Mouse (Mus musculus) intestine, embryonic 15.5 days (tissue): Measurements from ENCODE around the gene Cyp2w1. TPM values are rescaled to one million over a fixed set of nuclear protein-coding genes. Genes with fewer than 3 reads are reported as not detected.
A peak's percentile ranks its signal among the peaks of the same experiment; 100 is the strongest.

Experiments
- ATAC-seq: fragments of 200-750 bp; cut with Nextera tagmentation; 2 replicates; pipeline ENCODE4 v1.8.0; 2017; ENCODE audit warnings: moderate TSS enrichment, moderate library complexity
- H3K27ac ChIP-seq: fragments of 300-500 bp; sonication (generic); 2 replicates; pipeline ENCODE4 v1.5.1; 2015; ENCODE audit warnings: mild to moderate bottlenecking, inconsistent platforms
- H3K27me3 ChIP-seq: fragments of 300-500 bp; sonication (generic); replicated peaks from 2 replicates; pipeline ENCODE4 v1.6.1; 2015; ENCODE audit warnings: inconsistent platforms
- H3K36me3 ChIP-seq: fragments of 300-500 bp; sonication (generic); 2 replicates; pipeline ENCODE4 v1.6.1; 2015; ENCODE audit warnings: inconsistent platforms
- H3K4me1 ChIP-seq: fragments of 300-500 bp; sonication (generic); replicated peaks from 2 replicates; pipeline ENCODE4 v1.6.1; 2015; ENCODE audit warnings: inconsistent platforms
- H3K4me2 ChIP-seq: fragments of 300-500 bp; sonication (generic); replicated peaks from 2 replicates; pipeline ENCODE4 v1.6.1; 2015; ENCODE audit warnings: mild to moderate bottlenecking, inconsistent platforms
- H3K4me3 ChIP-seq: fragments of 300-500 bp; sonication (generic); replicated peaks from 2 replicates; pipeline ENCODE4 v1.5.1; 2015; ENCODE audit warnings: inconsistent platforms
- H3K9ac ChIP-seq: fragments of 300-500 bp; sonication (generic); 2 replicates; pipeline ENCODE4 v1.6.1; 2015; ENCODE audit warnings: inconsistent platforms
- H3K9me3 ChIP-seq: fragments of 300-500 bp; sonication (generic); 2 replicates; pipeline ENCODE4 v1.6.1; 2016; ENCODE audit warnings: inconsistent platforms
- WGBS: fragments of 180-500 bp; shearing (Covaris S2); methylation state at CpG from one replicate; pipeline ENCODE4 v1.1.7; 2015; 5-methylcytosine and 5-hydroxymethylcytosine counted together
- polyA plus RNA-seq: library from polyadenylated mRNA; unstranded; fragments of >200 nt; fragmentation: Nextera tagmentation; extraction: Ambion mirVana; gene quantifications from 2 replicates; pipeline ENCODE4 v1.2.1, GENCODE M21; 2015

Gene Cyp2w1
- polyA plus RNA-seq, 1 experiment from 2014 or later: 23.5 TPM

DNA sequence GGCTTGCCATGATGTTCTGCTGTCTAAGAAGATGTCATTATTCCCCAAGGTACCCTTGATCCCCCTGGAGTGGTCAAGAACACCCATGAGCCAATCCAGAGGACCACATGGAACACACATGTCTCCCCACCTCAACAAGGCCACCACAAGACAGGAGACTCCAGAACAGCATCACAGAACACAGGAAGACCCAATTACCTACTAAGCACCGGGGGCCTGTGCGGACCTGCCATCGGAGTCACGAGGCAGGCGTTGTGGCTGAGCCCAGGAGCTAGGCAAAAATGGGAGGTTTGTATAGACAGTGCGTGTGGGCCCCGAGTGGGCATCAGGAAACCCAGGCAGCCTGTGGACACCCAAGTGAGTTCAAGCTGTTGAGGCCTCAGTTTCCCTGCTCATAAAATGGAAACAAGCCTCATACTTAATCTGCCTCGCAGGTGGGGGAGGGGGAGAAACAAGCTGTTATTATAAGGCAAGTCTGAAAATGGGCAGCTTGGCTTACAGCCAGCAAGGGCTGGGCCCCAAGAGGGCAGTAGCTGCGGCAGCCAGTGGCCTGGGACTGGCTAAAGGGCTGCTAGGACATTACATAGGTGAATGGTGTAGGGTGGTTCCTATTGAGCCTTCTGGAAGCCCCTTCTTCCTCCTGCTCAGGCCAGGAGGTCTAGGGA is 29.0 kb upstream of the Cyp2w1 start:
- no peaks in the 10 kb centered on the region for H3K9me3 ChIP-seq
- peaks cover 23% of the 10 kb centered on the region for H3K27me3 ChIP-seq
- no peaks in the 10 kb centered on the region for H3K36me3 ChIP-seq
- no peak overlapping the region for H3K27ac ChIP-seq
- H3K4me3 ChIP-seq: peak overlapping the region; percentile 70
- WGBS: 76% methylated on average over 9 of the region's 9 CpGs
- H3K4me1 ChIP-seq: peaks cover 16% of the 10 kb centered on the region
- H3K4me2 ChIP-seq: peak overlapping the region; percentile 94
- peak overlapping the region; percentile 82 for H3K9ac ChIP-seq
- no peak for ATAC-seq

GRCm38 (mm10) chr5:139324045-139324491 is 28.3 kb upstream of the Cyp2w1 start:
- peaks cover 16% of the 10 kb centered on the region for H3K4me1 ChIP-seq
- H3K27ac ChIP-seq: no peak overlapping the region
- no peaks in the 10 kb centered on the region for H3K9me3 ChIP-seq
- WGBS: 50% methylated on average over 5 of the region's 5 CpGs
- H3K36me3 ChIP-seq: no peaks in the 10 kb centered on the region
- peak overlapping the region; percentile 70 for H3K4me3 ChIP-seq
- peak overlapping the region; percentile 82 for H3K9ac ChIP-seq
- peaks cover 23% of the 10 kb centered on the region for H3K27me3 ChIP-seq
- peak overlapping the region; percentile 94 for H3K4me2 ChIP-seq
- ATAC-seq: peak; percentile 37

- peaks cover 16% of the 10 kb centered on the region for H3K4me1 ChIP-seq
- H3K27ac ChIP-seq: peak overlapping the region; percentile 13; the same call in 1 of the 2 replicates
- peak overlapping the region; percentile 94 for H3K4me2 ChIP-seq
- peak overlapping the region; percentile 70 for H3K4me3 ChIP-seq
- WGBS: 1% methylated on average over 61 of the region's 62 CpGs
- peaks cover 23% of the 10 kb centered on the region for H3K27me3 ChIP-seq
- H3K9ac ChIP-seq: peak overlapping the region; percentile 82
- ATAC-seq: peak; percentile 72
- no peaks in the 10 kb centered on the region for H3K36me3 ChIP-seq
- H3K9me3 ChIP-seq: no peaks in the 10 kb centered on the region
Measured at GRCm38 (mm10) chr5:139324691-139325394, 27.6 kb upstream of the Cyp2w1 start.

DNA sequence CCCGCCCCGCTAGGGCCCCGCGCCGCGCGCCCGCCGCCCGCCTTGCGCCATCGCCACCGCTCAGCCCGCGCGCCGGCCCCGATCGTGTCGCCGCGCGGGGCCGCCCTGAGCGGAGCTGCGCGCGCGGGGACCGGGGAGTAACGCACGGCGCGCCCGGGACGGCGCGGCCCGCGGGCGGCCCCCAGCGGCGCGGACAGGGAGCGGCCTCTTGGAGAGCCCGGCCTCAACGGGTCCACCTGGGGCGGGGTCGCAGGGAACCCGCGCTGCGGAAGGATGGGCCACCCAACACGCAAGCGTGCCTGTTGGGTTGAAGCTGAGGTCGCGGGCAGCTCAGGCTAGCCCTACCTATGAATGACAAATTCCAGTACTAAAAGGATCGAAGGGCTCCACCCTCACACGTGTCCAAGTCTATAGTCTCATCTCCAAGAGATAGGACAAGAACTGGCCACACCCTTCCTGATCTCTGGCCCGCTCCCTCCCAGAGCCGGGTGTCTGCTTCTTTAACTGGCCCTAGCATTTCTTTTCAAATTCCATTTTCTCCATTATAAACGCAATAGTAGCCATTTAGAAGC is 26.9 kb upstream of the Cyp2w1 start, which contains the start of gene Adap1:
Adap1 (minus strand) TSS at position 228 of the 572 bp plus-strand sequence.
- Histone ChIP-seq H3K9me3 (no peaks in the 10 kb centered on the region), H3K36me3 (no peaks in the 10 kb centered on the region), H3K27ac (peak within 1 kb of the TSS; percentile 13; the same call in 1 of the 2 replicates), H3K4me2 (peak within 1 kb of the TSS; percentile 94), H3K4me3 (peak within 1 kb of the TSS; percentile 70), H3K27me3 (peaks cover 23% of the 10 kb centered on the region), H3K9ac (peak within 1 kb of the TSS; percentile 82), H3K4me1 (peaks cover 16% of the 10 kb centered on the region)
- 2% methylated on average over 61 of the region's 61 CpGs for WGBS
- peak; percentile 91 for ATAC-seq

- H3K36me3 ChIP-seq: no peaks in the 10 kb centered on the region
- peak overlapping the region; percentile 94; the same call in 1 of the 2 replicates for H3K4me2 ChIP-seq
- no peak for ATAC-seq
- 69% methylated on average over 13 of the region's 13 CpGs for WGBS
- no peak overlapping the region for H3K4me3 ChIP-seq
- H3K9me3 ChIP-seq: no peaks in the 10 kb centered on the region
- peaks cover 19% of the 10 kb centered on the region for H3K4me1 ChIP-seq
- H3K9ac ChIP-seq: no peak overlapping the region
- H3K27me3 ChIP-seq: peaks cover 23% of the 10 kb centered on the region
- H3K27ac ChIP-seq: no peak overlapping the region
Measured at GRCm38 (mm10) chr5:139326111-139326696, 26.2 kb upstream of the Cyp2w1 start.

GRCm38 (mm10) chr5:139326986-139327633 is 25.3 kb upstream of the Cyp2w1 start:
- Histone ChIP-seq H3K4me3 (no peak overlapping the region), H3K27me3 (peaks cover 23% of the 10 kb centered on the region), H3K4me1 (peaks cover 21% of the 10 kb centered on the region), H3K9me3 (no peaks in the 10 kb centered on the region), H3K27ac (no peak overlapping the region), H3K9ac (no peak overlapping the region), H3K4me2 (no peak overlapping the region), H3K36me3 (no peaks in the 10 kb centered on the region)
- no peak for ATAC-seq
- 74% methylated on average over 7 of the region's 7 CpGs for WGBS

- Histone ChIP-seq H3K9me3 (no peaks in the 10 kb centered on the region), H3K4me3 (no peak overlapping the region), H3K27ac (no peak overlapping the region), H3K4me2 (no peak overlapping the region), H3K4me1 (peaks cover 21% of the 10 kb centered on the region), H3K27me3 (peaks cover 23% of the 10 kb centered on the region), H3K36me3 (no peaks in the 10 kb centered on the region), H3K9ac (no peak overlapping the region)
- no peak for ATAC-seq
- 76% methylated on average over 7 of the region's 7 CpGs for WGBS
Measured at GRCm38 (mm10) chr5:139327634-139328020, 24.8 kb upstream of the Cyp2w1 start.

DNA sequence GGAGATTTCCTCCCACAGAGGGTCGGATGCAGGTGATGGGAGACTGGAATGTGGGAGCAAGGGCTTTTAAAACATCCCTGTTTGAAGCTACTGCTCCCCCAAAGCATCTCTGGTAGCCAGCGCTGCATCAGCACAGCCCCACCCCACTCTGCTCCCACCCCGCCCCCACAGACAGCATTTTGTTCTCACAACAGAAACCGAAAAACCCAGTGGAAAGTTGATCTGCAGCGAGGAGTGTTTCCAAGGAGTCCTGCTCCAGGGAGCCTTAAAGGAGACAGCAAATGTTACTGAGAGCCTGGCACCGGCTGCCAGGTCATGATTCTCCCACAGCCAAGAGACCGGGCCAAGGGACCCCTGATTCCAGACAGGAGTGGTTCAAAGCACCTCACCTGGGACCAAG is 21.7 kb upstream of the Cyp2w1 start:
- 67% methylated on average over 7 of the region's 7 CpGs for WGBS
- ATAC-seq: no peak
- H3K4me2 ChIP-seq: no peak overlapping the region

DNA sequence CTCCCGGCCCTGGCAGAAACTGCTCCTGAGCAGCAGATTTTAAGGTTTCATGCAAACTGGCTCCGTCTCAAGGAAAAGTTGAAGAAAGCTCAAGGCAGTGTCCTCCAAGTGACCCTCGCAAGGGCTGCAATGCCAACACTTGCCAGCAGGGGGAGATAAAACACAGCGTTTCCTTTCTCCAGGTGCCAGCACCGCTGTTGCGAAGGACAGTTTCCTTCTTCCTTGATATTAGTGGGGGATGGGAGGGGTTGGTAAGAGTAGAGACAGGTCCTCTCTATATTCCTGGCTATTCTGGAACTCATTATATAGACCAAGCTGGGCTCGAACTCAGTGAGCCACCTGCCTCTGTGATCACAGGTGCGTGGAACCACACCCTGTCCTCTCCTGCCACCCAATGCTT is 20.7 kb upstream of the Cyp2w1 start:
- WGBS: 16% methylated on average over 8 of the region's 8 CpGs
- no peak overlapping the region for H3K9ac ChIP-seq
- peak; percentile 58 for ATAC-seq
- peak overlapping the region; percentile 87 for H3K27ac ChIP-seq
- H3K9me3 ChIP-seq: no peaks in the 10 kb centered on the region
- H3K4me3 ChIP-seq: no peak overlapping the region
- peaks cover 8% of the 10 kb centered on the region; the same call in 1 of the 2 replicates for H3K4me1 ChIP-seq
- no peak overlapping the region for H3K4me2 ChIP-seq
- H3K27me3 ChIP-seq: 0 out of 2 replicates have a peak, but pooled peaks cover 3% of the 10 kb centered on the region
- H3K36me3 ChIP-seq: peaks cover 7% of the 10 kb centered on the region; the same call in 1 of the 2 replicates

More for the DNA sequence above, 21.7 kb upstream of the Cyp2w1 start:
- H3K9me3 ChIP-seq: no peaks in the 10 kb centered on the region
- peaks cover 7% of the 10 kb centered on the region; the same call in 1 of the 2 replicates for H3K27me3 ChIP-seq
- no peak overlapping the region for H3K4me3 ChIP-seq
- 0 out of 2 replicates have a peak overlapping the region, but pooled peaks have one; percentile 13 for H3K27ac ChIP-seq
- peaks cover 8% of the 10 kb centered on the region; the same call in 1 of the 2 replicates for H3K4me1 ChIP-seq
- 0 out of 2 replicates have a peak, but pooled peaks cover 4% of the 10 kb centered on the region for H3K36me3 ChIP-seq
- no peak overlapping the region for H3K9ac ChIP-seq

- Histone ChIP-seq H3K27ac (peak overlapping the region; percentile 87), H3K4me3 (no peak overlapping the region; the same call in 1 of the 2 replicates), H3K4me1 (peaks cover 8% of the 10 kb centered on the region; the same call in 1 of the 2 replicates), H3K27me3 (no peaks in the 10 kb centered on the region), H3K4me2 (peak overlapping the region; percentile 39), H3K9ac (0 out of 2 replicates have a peak overlapping the region, but pooled peaks have one; percentile 5), H3K9me3 (no peaks in the 10 kb centered on the region), H3K36me3 (peaks cover 10% of the 10 kb centered on the region)
- 77% methylated on average over 8 of the region's 8 CpGs for WGBS
- ATAC-seq: peak; percentile 92
Measured at GRCm38 (mm10) chr5:139332590-139333272, 19.7 kb upstream of the Cyp2w1 start.
